Mouse (Mus musculus) intestine, embryonic 15.5 days (tissue): ENCODE results near the gene Npcd. TPM values are rescaled to one million over a fixed set of nuclear protein-coding genes. Genes with fewer than 3 reads are reported as not detected.

Source experiments
- ATAC-seq: fragments of 200-750 bp; cut with Nextera tagmentation; 2 replicates; pipeline ENCODE4 v1.8.0; 2017; ENCODE audit warnings: moderate TSS enrichment, moderate library complexity
- H3K27ac ChIP-seq: fragments of 300-500 bp; sonication (generic); 2 replicates; pipeline ENCODE4 v1.5.1; 2015; ENCODE audit warnings: mild to moderate bottlenecking, inconsistent platforms
- H3K27me3 ChIP-seq: fragments of 300-500 bp; sonication (generic); replicated peaks from 2 replicates; pipeline ENCODE4 v1.6.1; 2015; ENCODE audit warnings: inconsistent platforms
- H3K36me3 ChIP-seq: fragments of 300-500 bp; sonication (generic); 2 replicates; pipeline ENCODE4 v1.6.1; 2015; ENCODE audit warnings: inconsistent platforms
- H3K4me1 ChIP-seq: fragments of 300-500 bp; sonication (generic); replicated peaks from 2 replicates; pipeline ENCODE4 v1.6.1; 2015; ENCODE audit warnings: inconsistent platforms
- H3K4me2 ChIP-seq: fragments of 300-500 bp; sonication (generic); replicated peaks from 2 replicates; pipeline ENCODE4 v1.6.1; 2015; ENCODE audit warnings: mild to moderate bottlenecking, inconsistent platforms
- H3K4me3 ChIP-seq: fragments of 300-500 bp; sonication (generic); replicated peaks from 2 replicates; pipeline ENCODE4 v1.5.1; 2015; ENCODE audit warnings: inconsistent platforms
- H3K9ac ChIP-seq: fragments of 300-500 bp; sonication (generic); 2 replicates; pipeline ENCODE4 v1.6.1; 2015; ENCODE audit warnings: inconsistent platforms
- H3K9me3 ChIP-seq: fragments of 300-500 bp; sonication (generic); 2 replicates; pipeline ENCODE4 v1.6.1; 2016; ENCODE audit warnings: inconsistent platforms
- WGBS: fragments of 180-500 bp; shearing (Covaris S2); methylation state at CpG from one replicate; pipeline ENCODE4 v1.1.7; 2015; 5-methylcytosine and 5-hydroxymethylcytosine counted together
- polyA plus RNA-seq: library from polyadenylated mRNA; unstranded; fragments of >200 nt; fragmentation: Nextera tagmentation; extraction: Ambion mirVana; gene quantifications from 2 replicates; pipeline ENCODE4 v1.2.1, GENCODE M21; 2015

Gene Npcd
- polyA plus RNA-seq, 1 experiment from 2014 or later = 0.23 TPM

DNA sequence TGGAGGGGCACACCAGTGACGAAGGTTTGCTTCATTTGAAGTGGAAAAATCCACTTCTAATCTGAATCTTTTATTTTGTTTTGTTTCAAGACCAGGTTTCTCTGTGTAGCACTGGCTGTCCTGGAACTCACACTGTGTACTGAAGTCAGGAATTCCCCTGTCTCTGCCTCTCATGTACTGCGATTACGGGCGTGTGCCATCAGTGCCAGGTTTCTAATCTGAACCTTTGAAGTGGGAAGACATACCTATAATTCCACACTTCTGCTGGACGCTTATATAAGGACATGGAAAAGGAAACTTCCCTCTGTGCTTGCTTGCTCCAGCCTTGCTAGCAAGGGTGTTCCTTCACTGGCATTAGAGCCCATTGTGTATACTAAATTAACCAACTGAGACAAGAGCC lies 24.9 kb upstream of the Npcd start:
- Histone ChIP-seq H3K9me3 (no peaks in the 10 kb centered on the region), H3K9ac (no peak overlapping the region), H3K27me3 (no peaks in the 10 kb centered on the region), H3K4me3 (no peak overlapping the region), H3K4me1 (no peaks in the 10 kb centered on the region), H3K36me3 (no peaks in the 10 kb centered on the region), H3K4me2 (no peak overlapping the region), H3K27ac (no peak overlapping the region)
- no peak for ATAC-seq
- WGBS = 83% methylated on average over 5 of the region's 5 CpGs

GRCm38 (mm10) chr15:79850143-79850542 lies 16.1 kb upstream of the Npcd start:
- Histone ChIP-seq H3K9me3 (no peaks in the 10 kb centered on the region), H3K4me1 (peaks cover 7% of the 10 kb centered on the region; the same call in 1 of the 2 replicates), H3K4me3 (no peak overlapping the region), H3K27me3 (no peaks in the 10 kb centered on the region), H3K9ac (no peak overlapping the region), H3K27ac (no peak overlapping the region), H3K36me3 (no peaks in the 10 kb centered on the region), H3K4me2 (no peak overlapping the region)
- WGBS = 96% methylated on average over 2 of the region's 2 CpGs
- no peak for ATAC-seq

DNA sequence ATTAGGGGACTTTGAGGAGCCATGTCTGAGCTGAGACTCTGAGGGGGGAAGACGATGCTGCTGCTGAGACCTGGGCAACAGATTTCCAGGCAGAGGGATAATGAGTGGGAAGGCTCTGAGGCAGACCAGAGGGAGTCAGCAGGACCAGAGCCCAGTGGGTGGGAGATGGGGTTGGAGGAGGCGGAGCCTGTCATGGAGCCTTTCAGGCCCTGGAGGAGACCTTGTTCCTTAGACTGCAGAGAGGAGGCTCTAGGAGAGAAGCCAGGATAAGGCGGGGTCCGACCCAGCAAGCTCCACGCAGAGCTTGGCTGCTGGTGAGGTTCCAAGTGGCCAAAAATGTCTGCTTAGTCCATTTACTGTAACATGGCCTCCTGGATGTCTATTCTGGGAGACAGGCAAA lies 13.1 kb upstream of the Npcd start:
- H3K4me1 ChIP-seq = peaks cover 7% of the 10 kb centered on the region; the same call in 1 of the 2 replicates
- 28% methylated on average over 5 of the region's 5 CpGs for WGBS
- no peaks in the 10 kb centered on the region for H3K27me3 ChIP-seq
- no peak overlapping the region for H3K4me2 ChIP-seq
- 0 out of 2 replicates have a peak overlapping the region, but pooled peaks have one; percentile 32 for H3K27ac ChIP-seq
- H3K9me3 ChIP-seq = no peaks in the 10 kb centered on the region
- no peak overlapping the region for H3K4me3 ChIP-seq
- no peak overlapping the region for H3K9ac ChIP-seq
- H3K36me3 ChIP-seq = no peaks in the 10 kb centered on the region
- ATAC-seq = peak; percentile 66; the same call in 1 of the 2 replicates

DNA sequence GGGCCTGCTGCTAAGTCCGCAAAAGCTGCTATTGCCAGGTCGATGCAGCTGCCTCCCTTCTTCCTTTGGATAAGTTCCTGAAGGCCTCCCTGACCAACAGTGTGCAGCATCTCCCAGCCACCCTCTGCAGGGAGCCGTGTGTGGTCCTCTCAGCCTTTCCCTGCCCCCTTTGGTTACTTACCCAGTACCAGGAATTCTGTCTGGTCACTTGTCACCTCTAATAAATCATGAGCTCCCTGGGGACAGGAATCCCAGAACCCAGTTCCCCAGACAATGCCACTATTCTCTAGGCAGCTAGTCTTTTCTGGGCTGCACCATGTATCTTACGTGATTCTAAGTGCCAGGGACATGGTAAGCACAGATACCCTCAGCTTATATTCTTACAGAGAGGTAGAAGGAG lies 11.9 kb upstream of the Npcd start:
- WGBS = 63% methylated on average over 4 of the region's 4 CpGs
- H3K4me1 ChIP-seq = peaks cover 7% of the 10 kb centered on the region; the same call in 1 of the 2 replicates
- H3K27ac ChIP-seq = no peak overlapping the region
- no peaks in the 10 kb centered on the region for H3K9me3 ChIP-seq
- no peaks in the 10 kb centered on the region for H3K36me3 ChIP-seq
- ATAC-seq = no peak
- no peak overlapping the region for H3K9ac ChIP-seq
- no peak overlapping the region for H3K4me2 ChIP-seq
- no peaks in the 10 kb centered on the region for H3K27me3 ChIP-seq
- no peak overlapping the region for H3K4me3 ChIP-seq

DNA sequence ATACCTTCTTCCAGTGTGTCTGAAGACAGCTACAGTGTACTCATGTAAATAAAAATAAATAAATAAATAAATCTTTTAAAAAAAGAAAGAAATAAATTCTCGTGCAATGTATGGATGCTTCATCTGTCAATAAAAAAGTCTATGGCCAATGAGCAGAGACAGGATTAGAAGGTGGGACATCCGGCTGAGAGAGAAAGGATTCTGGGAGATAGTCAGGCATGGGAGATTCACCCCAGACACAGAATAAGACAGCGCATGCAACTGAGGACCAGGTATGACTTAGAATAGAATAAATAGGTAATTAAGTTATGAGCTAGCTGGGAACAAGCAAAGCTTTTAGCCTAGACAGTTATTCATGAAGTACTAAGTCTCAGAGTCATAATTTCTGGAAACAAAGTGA lies 8.9 kb upstream of the Npcd start:
- no peak for ATAC-seq

GRCm38 (mm10) chr15:79840281-79840680 lies 6.2 kb upstream of the Npcd start:
- no peaks in the 10 kb centered on the region for H3K4me1 ChIP-seq
- H3K27me3 ChIP-seq = no peaks in the 10 kb centered on the region
- no peak for ATAC-seq
- no peak overlapping the region for H3K27ac ChIP-seq
- H3K4me2 ChIP-seq = no peak overlapping the region
- H3K4me3 ChIP-seq = no peak overlapping the region
- 59% methylated on average over 2 of the region's 2 CpGs for WGBS
- no peak overlapping the region for H3K9ac ChIP-seq
- no peaks in the 10 kb centered on the region for H3K36me3 ChIP-seq
- H3K9me3 ChIP-seq = no peaks in the 10 kb centered on the region

More for the DNA sequence above, 8.9 kb upstream of the Npcd start:
- Histone ChIP-seq H3K4me3 (no peak overlapping the region), H3K4me1 (peaks cover 7% of the 10 kb centered on the region; the same call in 1 of the 2 replicates), H3K9me3 (no peaks in the 10 kb centered on the region), H3K9ac (no peak overlapping the region), H3K4me2 (no peak overlapping the region), H3K27me3 (no peaks in the 10 kb centered on the region), H3K27ac (no peak overlapping the region), H3K36me3 (no peaks in the 10 kb centered on the region)
- 91% methylated on average over 3 of the region's 3 CpGs for WGBS

GRCm38 (mm10) chr15:79834881-79835260 lies 834 bp upstream of the Npcd start:
- H3K27ac ChIP-seq = peak overlapping the region; percentile 84
- 56% methylated on average over 9 of the region's 9 CpGs for WGBS
- no peaks in the 10 kb centered on the region for H3K9me3 ChIP-seq
- no peaks in the 10 kb centered on the region for H3K36me3 ChIP-seq
- H3K4me3 ChIP-seq = no peak overlapping the region
- peak overlapping the region; percentile 72 for H3K4me2 ChIP-seq
- H3K27me3 ChIP-seq = no peaks in the 10 kb centered on the region
- H3K9ac ChIP-seq = no peak overlapping the region
- no peak for ATAC-seq
- peaks cover 25% of the 10 kb centered on the region for H3K4me1 ChIP-seq

DNA sequence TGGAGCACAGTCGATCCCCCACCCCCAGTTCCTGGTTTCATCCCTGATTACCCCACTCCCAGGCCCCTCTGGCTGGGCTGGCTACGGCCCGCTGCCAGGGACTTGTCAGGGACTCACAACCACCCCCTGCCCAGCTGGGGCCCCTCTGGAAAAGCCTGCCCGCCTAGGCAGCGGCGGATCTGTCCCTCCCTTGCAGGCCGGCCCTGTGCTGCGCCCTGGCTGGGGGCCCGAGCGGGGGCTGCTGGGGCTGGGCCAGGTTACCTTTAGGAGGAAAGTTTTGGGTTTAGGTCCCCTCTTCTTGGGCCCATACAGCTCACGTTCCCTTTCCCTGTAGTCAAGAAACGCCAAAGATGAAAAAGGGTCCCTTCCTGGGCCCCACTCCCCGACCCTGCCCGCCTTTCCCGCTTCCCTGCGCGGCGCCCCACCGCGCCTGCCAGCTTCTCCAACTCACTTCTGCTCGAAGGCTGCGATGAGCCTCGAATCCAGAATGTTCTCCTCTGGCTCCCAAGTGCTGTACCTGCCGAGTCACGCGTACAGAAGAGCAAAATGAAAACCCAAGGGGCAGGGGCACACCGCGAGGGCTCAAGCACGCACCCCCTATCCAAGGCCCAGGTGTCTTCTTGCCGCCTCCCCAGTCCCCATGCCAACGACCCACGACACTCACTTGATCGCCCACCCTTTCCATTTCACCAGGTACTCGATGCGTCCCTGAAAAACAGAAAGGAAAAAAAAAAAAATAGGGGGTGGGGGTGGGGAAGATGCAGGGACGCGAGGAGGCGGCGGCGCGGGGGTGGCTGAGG lies 586 bp downstream of the Npcd start:
- Histone ChIP-seq H3K9me3 (no peaks in the 10 kb centered on the region), H3K27ac (peak overlapping the region; percentile 92), H3K4me3 (peak overlapping the region; percentile 85), H3K9ac (peak overlapping the region; percentile 83), H3K36me3 (0 out of 2 replicates have a peak, but pooled peaks cover 5% of the 10 kb centered on the region), H3K4me1 (peaks cover 33% of the 10 kb centered on the region), H3K4me2 (peak overlapping the region; percentile 72), H3K27me3 (no peaks in the 10 kb centered on the region)
- WGBS = under 1% methylated on average over 41 of the region's 41 CpGs
- ATAC-seq = peak; percentile 40

GRCm38 (mm10) chr15:79832064-79832900 lies 1.8 kb downstream of the Npcd start:
- H3K4me3 ChIP-seq = peak overlapping the region; percentile 85
- 32% methylated on average over 18 of the region's 18 CpGs for WGBS
- 0 out of 2 replicates have a peak, but pooled peaks cover 10% of the 10 kb centered on the region for H3K36me3 ChIP-seq
- ATAC-seq = no peak
- H3K27me3 ChIP-seq = no peaks in the 10 kb centered on the region
- peak overlapping the region; percentile 72 for H3K4me2 ChIP-seq
- H3K27ac ChIP-seq = peak overlapping the region; percentile 92; the same call in 1 of the 2 replicates
- no peaks in the 10 kb centered on the region for H3K9me3 ChIP-seq
- H3K4me1 ChIP-seq = peaks cover 41% of the 10 kb centered on the region
- no peak overlapping the region; the same call in 1 of the 2 replicates for H3K9ac ChIP-seq

- peaks cover 41% of the 10 kb centered on the region for H3K4me1 ChIP-seq
- H3K9me3 ChIP-seq = no peaks in the 10 kb centered on the region
- WGBS = 11% methylated on average over 4 of the region's 4 CpGs
Observed at GRCm38 (mm10) chr15:79830388-79830787, 3.6 kb downstream of the Npcd start.

DNA sequence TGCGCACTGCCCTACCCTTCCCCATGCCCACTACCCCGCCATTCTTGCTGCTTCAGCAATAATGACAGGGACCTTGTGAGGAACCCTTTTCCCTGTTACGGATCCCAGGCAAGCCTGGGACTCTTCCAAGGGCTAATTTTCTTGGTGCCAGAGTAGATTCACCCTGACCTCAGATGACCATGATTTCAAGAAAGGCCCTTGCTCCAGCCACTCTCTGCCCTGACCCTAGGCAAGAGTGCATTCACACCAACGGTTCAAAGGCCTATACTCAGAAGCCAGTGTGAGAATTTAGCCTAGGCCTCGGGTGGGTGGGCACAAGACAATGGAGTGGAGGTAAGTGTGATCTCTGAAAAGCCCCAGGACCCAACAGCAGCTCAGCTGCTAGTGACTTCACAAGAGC lies 4.6 kb downstream of the Npcd start:
- no peaks in the 10 kb centered on the region for H3K27me3 ChIP-seq
- H3K4me2 ChIP-seq = no peak overlapping the region
- 0 out of 2 replicates have a peak, but pooled peaks cover 10% of the 10 kb centered on the region for H3K36me3 ChIP-seq
- H3K9ac ChIP-seq = no peak overlapping the region; the same call in 1 of the 2 replicates
- H3K4me3 ChIP-seq = no peak overlapping the region
- no peaks in the 10 kb centered on the region for H3K9me3 ChIP-seq
- no peak overlapping the region for H3K27ac ChIP-seq
- WGBS = 83% methylated on average over 5 of the region's 5 CpGs
- peaks cover 40% of the 10 kb centered on the region for H3K4me1 ChIP-seq
- no peak for ATAC-seq

More at GRCm38 (mm10) chr15:79830388-79830787, 3.6 kb downstream of the Npcd start:
- no peaks in the 10 kb centered on the region for H3K27me3 ChIP-seq
- no peak overlapping the region for H3K9ac ChIP-seq
- peak; percentile 34; the same call in 1 of the 2 replicates for ATAC-seq
- no peak overlapping the region for H3K27ac ChIP-seq
- H3K4me2 ChIP-seq = no peak overlapping the region
- 0 out of 2 replicates have a peak, but pooled peaks cover 10% of the 10 kb centered on the region for H3K36me3 ChIP-seq
- H3K4me3 ChIP-seq = no peak overlapping the region
